Mouse (Mus musculus) G1E (cell line): ENCODE results near the gene Zdhhc15.

Source experiments
- CTCF ChIP-seq: IDR thresholded peaks from 2 replicates; pipeline ENCODE4 v1.5.1; 2012; ENCODE audit warnings: low read depth, low read length, inconsistent platforms, mixed read lengths
- GATA1 ChIP-seq: IDR thresholded peaks from 2 replicates; pipeline ENCODE4 v1.6.1; 2012; ENCODE audit warnings: borderline replicate concordance, low read length, inconsistent platforms, mixed read lengths
- GATA2 ChIP-seq: IDR thresholded peaks from 2 replicates; pipeline ENCODE4 v1.6.1; 2012; ENCODE audit warnings: low read depth, low read length, inconsistent platforms, borderline replicate concordance
- POLR2AphosphoS5 ChIP-seq: IDR thresholded peaks from 2 replicates; pipeline ENCODE4 v1.6.1; 2012; ENCODE audit warnings: low read depth, low read length, inconsistent platforms; ENCODE audit not compliant: insufficient replicate concordance
- TAL1 ChIP-seq: conservative IDR thresholded peaks from 2 replicates; pipeline ENCODE4 v1.6.1; 2012; ENCODE audit warnings: low read depth, low read length, inconsistent platforms, mixed read lengths

GRCm38 (mm10) chrX:104707935-104708334, 37.1 kb upstream of the Zdhhc15 start:
- TF ChIP-seq CTCF (no peak), POLR2AphosphoS5 (no peak), TAL1 (no peak), GATA1 (no peak), GATA2 (no peak)
